Mouse (Mus musculus) embryonic facial prominence, embryonic 11.5 days (tissue): ENCODE results near the gene Fgf15. TPM values are rescaled to one million over a fixed set of nuclear protein-coding genes. Genes with fewer than 3 reads are reported as not detected.
A peak's percentile ranks its signal among the peaks of the same experiment; 100 is the strongest.

Experiments used
- ATAC-seq: fragments of 200-750 bp; cut with Nextera tagmentation; replicated peaks from 2 replicates; pipeline ENCODE4 v1.8.0; 2017; ENCODE audit warnings: low read depth; ENCODE audit not compliant: insufficient number of reproducible peaks, low FRiP score, low TSS enrichment
- DNase-seq: peaks from one replicate; pipeline ENCODE4 v3.0.0-alpha.2; 2015; ENCODE audit warnings: low spot score
- H3K27ac ChIP-seq: fragments of 300-500 bp; sonication (generic); replicated peaks from 2 replicates; pipeline ENCODE4 v1.5.1; 2014; ENCODE audit warnings: mild to moderate bottlenecking, low read depth, low read length, control low read depth
- H3K27me3 ChIP-seq: fragments of 300-500 bp; sonication (generic); 2 replicates; pipeline ENCODE4 v1.6.1; 2014; ENCODE audit warnings: mild to moderate bottlenecking, low read length, moderate library complexity, mixed read lengths; ENCODE audit not compliant: control insufficient read depth, insufficient read depth
- H3K36me3 ChIP-seq: fragments of 300-500 bp; sonication (generic); replicated peaks from 2 replicates; pipeline ENCODE4 v1.6.1; 2014; ENCODE audit warnings: low read depth, mild to moderate bottlenecking, low read length, moderate library complexity, mixed read lengths; ENCODE audit not compliant: control insufficient read depth, insufficient read depth
- H3K4me1 ChIP-seq: fragments of 300-500 bp; sonication (generic); 2 replicates; pipeline ENCODE4 v1.6.1; 2014; ENCODE audit warnings: low read length, mixed read lengths; ENCODE audit not compliant: control insufficient read depth, insufficient read depth
- H3K4me2 ChIP-seq: fragments of 300-500 bp; sonication (generic); 2 replicates; pipeline ENCODE4 v1.6.1; 2014; ENCODE audit warnings: low read depth, mild to moderate bottlenecking, control low read depth, low read length, moderate library complexity
- H3K4me3 ChIP-seq: fragments of 300-500 bp; sonication (generic); 2 replicates; pipeline ENCODE4 v1.5.1; 2014; ENCODE audit warnings: low read depth, low read length, control low read depth
- H3K9ac ChIP-seq: fragments of 300-500 bp; sonication (generic); replicated peaks from 2 replicates; pipeline ENCODE4 v1.6.1; 2014; ENCODE audit warnings: mild to moderate bottlenecking, control low read depth, low read length
- H3K9me3 ChIP-seq: fragments of 300-500 bp; sonication (generic); replicated peaks from 2 replicates; pipeline ENCODE4 v1.6.1; 2016; ENCODE audit warnings: mild to moderate bottlenecking, low read length, inconsistent platforms, mixed read lengths; ENCODE audit not compliant: control insufficient read depth
- WGBS: fragments of 180-500 bp; shearing (Covaris S2); extraction: QIAGEN DNeasy Blood & Tissue Kit; methylation state at CpG from one replicate; pipeline ENCODE4 v1.1.7; 2014; 5-methylcytosine and 5-hydroxymethylcytosine counted together
- polyA plus RNA-seq: library from polyadenylated mRNA; unstranded; fragments of >200 nt; fragmentation: Nextera tagmentation; extraction: Ambion mirVana; gene quantifications from 2 replicates; pipeline ENCODE4 v1.2.1, GENCODE M21; 2014

The Fgf15 gene
- polyA plus RNA-seq, 1 experiment from 2014 or later: 29.1 TPM

GRCm38 (mm10) chr7:144927591-144927990 lies 31.3 kb downstream of the Fgf15 start:
- Histone ChIP-seq H3K27ac (no peak overlapping the region), H3K27me3 (no peaks in the 10 kb centered on the region), H3K4me1 (peaks cover 3% of the 10 kb centered on the region; the same call in 1 of the 2 replicates), H3K9me3 (no peaks in the 10 kb centered on the region), H3K4me3 (no peak overlapping the region), H3K4me2 (no peak overlapping the region), H3K36me3 (peaks cover 3% of the 10 kb centered on the region; the same call in 1 of the 2 replicates), H3K9ac (no peak overlapping the region)
- no peak for ATAC-seq
- WGBS: 87% methylated on average over 2 of the region's 2 CpGs
- no peak for DNase-seq

GRCm38 (mm10) chr7:144928009-144928888 lies 31.9 kb downstream of the Fgf15 start:
- H3K4me3 ChIP-seq: no peak overlapping the region
- peaks cover 4% of the 10 kb centered on the region; the same call in 1 of the 2 replicates for H3K4me1 ChIP-seq
- peaks cover 3% of the 10 kb centered on the region for H3K36me3 ChIP-seq
- no peaks in the 10 kb centered on the region for H3K27me3 ChIP-seq
- ATAC-seq: no peak
- no peak for DNase-seq
- WGBS: 82% methylated on average over 4 of the region's 4 CpGs
- no peak overlapping the region for H3K9ac ChIP-seq
- no peak overlapping the region for H3K27ac ChIP-seq
- H3K4me2 ChIP-seq: no peak overlapping the region
- H3K9me3 ChIP-seq: no peaks in the 10 kb centered on the region

GRCm38 (mm10) chr7:144928889-144929210 lies 32.5 kb downstream of the Fgf15 start:
- WGBS: 81% methylated on average over 6 of the region's 6 CpGs
- Histone ChIP-seq H3K4me1 (peaks cover 4% of the 10 kb centered on the region; the same call in 1 of the 2 replicates), H3K27ac (no peak overlapping the region), H3K27me3 (no peaks in the 10 kb centered on the region), H3K4me3 (no peak overlapping the region), H3K4me2 (no peak overlapping the region), H3K9me3 (no peaks in the 10 kb centered on the region), H3K9ac (no peak overlapping the region), H3K36me3 (peaks cover 7% of the 10 kb centered on the region)
- DNase-seq (no peak), ATAC-seq (no peak)

- ATAC-seq (no peak), DNase-seq (no peak)
- WGBS: 90% methylated on average over 8 of the region's 8 CpGs
- Histone ChIP-seq H3K9me3 (no peaks in the 10 kb centered on the region), H3K4me3 (no peak overlapping the region), H3K9ac (no peak overlapping the region), H3K36me3 (peaks cover 8% of the 10 kb centered on the region), H3K27me3 (no peaks in the 10 kb centered on the region), H3K27ac (no peak overlapping the region), H3K4me1 (peaks cover 4% of the 10 kb centered on the region; the same call in 1 of the 2 replicates), H3K4me2 (no peak overlapping the region)
These were observed 33.2 kb downstream of the Fgf15 start for GRCm38 (mm10) chr7:144929506-144929905.

- H3K4me3 ChIP-seq: no peak overlapping the region
- H3K36me3 ChIP-seq: peaks cover 11% of the 10 kb centered on the region
- no peak overlapping the region for H3K4me2 ChIP-seq
- DNase-seq: no peak
- peaks cover 4% of the 10 kb centered on the region; the same call in 1 of the 2 replicates for H3K4me1 ChIP-seq
- H3K27ac ChIP-seq: no peak overlapping the region
- H3K9me3 ChIP-seq: no peaks in the 10 kb centered on the region
- 74% methylated on average over 5 of the region's 5 CpGs for WGBS
- no peak overlapping the region for H3K9ac ChIP-seq
- ATAC-seq: no peak
- no peaks in the 10 kb centered on the region for H3K27me3 ChIP-seq
These were observed 33.6 kb downstream of the Fgf15 start for GRCm38 (mm10) chr7:144929931-144930330.

GRCm38 (mm10) chr7:144931778-144932177 lies 35.4 kb downstream of the Fgf15 start:
- Histone ChIP-seq H3K4me2 (no peak overlapping the region), H3K9me3 (no peaks in the 10 kb centered on the region), H3K36me3 (peaks cover 14% of the 10 kb centered on the region), H3K4me3 (no peak overlapping the region), H3K27me3 (no peaks in the 10 kb centered on the region), H3K27ac (no peak overlapping the region), H3K4me1 (peaks cover 4% of the 10 kb centered on the region), H3K9ac (no peak overlapping the region)
- 26% methylated on average over 3 of the region's 3 CpGs for WGBS
- ATAC-seq: no peak; the same call in 1 of the 2 replicates
- peak; percentile 77 for DNase-seq

- ATAC-seq (no peak), DNase-seq (no peak)
- no peak overlapping the region for H3K4me3 ChIP-seq
- peaks cover 4% of the 10 kb centered on the region for H3K4me1 ChIP-seq
- 74% methylated on average over 18 of the region's 18 CpGs for WGBS
- H3K9ac ChIP-seq: no peak overlapping the region
- H3K36me3 ChIP-seq: peaks cover 14% of the 10 kb centered on the region
- H3K4me2 ChIP-seq: no peak overlapping the region
- no peak overlapping the region for H3K27ac ChIP-seq
- no peaks in the 10 kb centered on the region for H3K9me3 ChIP-seq
- H3K27me3 ChIP-seq: no peaks in the 10 kb centered on the region
These were observed 36.1 kb downstream of the Fgf15 start for GRCm38 (mm10) chr7:144932389-144932937.

GRCm38 (mm10) chr7:144933336-144933735 lies 37.0 kb downstream of the Fgf15 start:
- no peak for DNase-seq
- H3K36me3 ChIP-seq: peaks cover 14% of the 10 kb centered on the region
- H3K4me2 ChIP-seq: no peak overlapping the region
- H3K9ac ChIP-seq: no peak overlapping the region
- H3K4me3 ChIP-seq: no peak overlapping the region
- peaks cover 4% of the 10 kb centered on the region for H3K4me1 ChIP-seq
- H3K27me3 ChIP-seq: no peaks in the 10 kb centered on the region
- no peaks in the 10 kb centered on the region for H3K9me3 ChIP-seq
- 89% methylated on average over 3 of the region's 3 CpGs for WGBS
- H3K27ac ChIP-seq: no peak overlapping the region
- no peak for ATAC-seq
